In the genomic region with DNA sequence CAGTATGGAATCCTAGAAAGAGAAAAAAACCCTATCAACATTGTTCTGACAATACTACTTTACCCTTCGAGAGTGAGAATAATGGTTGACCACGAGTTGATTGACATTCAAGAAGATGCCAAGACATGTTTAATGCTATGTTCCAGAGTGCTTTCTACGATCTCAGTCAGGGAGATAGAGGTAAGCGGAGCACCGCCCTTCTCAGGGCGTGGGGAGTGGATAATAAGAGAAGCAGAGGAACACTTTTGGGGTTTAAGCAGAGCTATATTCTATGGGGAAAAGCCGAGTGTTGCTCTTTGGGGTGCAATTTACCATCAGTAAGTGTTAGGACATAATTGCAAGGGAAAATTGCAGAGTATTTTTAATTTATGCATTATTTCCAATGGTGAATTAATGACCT, we compare ENCODE assay signal across 34 mouse cellular contexts. TPM values are rescaled to one million over a fixed set of nuclear protein-coding genes. Genes with fewer than 3 reads are reported as not detected.
DNase-seq lines count a peak whose midpoint lies in the region; ATAC-seq lines count a peak whose summit lies in the region.
"Had no signal": no experiment of that assay in that cellular context is flagged by ENCODE, and none has a peak within 500 bp of the region (broad histone marks: within the 10 kb centered on the region; RNA-seq: fewer than 3 reads in every experiment).

No protein-coding gene starts in this region.

- H3K9ac ChIP-seq in liver, embryonic 15.5 days, result peak overlapping the region; percentile 49
- no peak overlapping the region for H3K9ac ChIP-seq in kidney, embryonic 14.5 days (ENCODE audit: low read depth, low read length)
- H3K9ac ChIP-seq: forebrain, embryonic 12.5 days; intestine, embryonic 15.5 days; limb, embryonic 15.5 days; midbrain, embryonic 13.5 days; stomach, embryonic 15.5 days had no signal

- peak; percentile 66 for ATAC-seq in erythroid progenitor cell, adult 5-6 weeks (replicated peaks; ENCODE audit: low FRiP score, poor library complexity, severe bottlenecking)
- peak; percentile 51 for ATAC-seq in liver, embryonic 15.5 days (ENCODE audit: insufficient read depth)
- no peak for ATAC-seq in kidney, embryonic 14.5 days (ENCODE audit: low FRiP score, low TSS enrichment)
- ATAC-seq: activated CD4-positive, CD25-positive, alpha-beta regulatory T cell, adult 4 months; hindbrain, embryonic 16.5 days; lung, postnatal 0 days; midbrain, embryonic 13.5 days had no signal

- H3K4me1 ChIP-seq in liver, embryonic 15.5 days (replicated peaks), result peaks cover 76% of the 10 kb centered on the region
- no peaks in the 10 kb centered on the region for H3K4me1 ChIP-seq in kidney, embryonic 14.5 days (ENCODE audit: control insufficient read depth, insufficient read depth, low read length)
- H3K4me1 ChIP-seq: intestine, embryonic 15.5 days; midbrain, embryonic 13.5 days; stomach, embryonic 15.5 days had no signal

- H3K9me3 ChIP-seq in liver, embryonic 15.5 days (replicated peaks), result no peaks in the 10 kb centered on the region
- H3K9me3 ChIP-seq in kidney, embryonic 14.5 days (ENCODE audit: control insufficient read depth, low read length), result no peaks in the 10 kb centered on the region
- H3K9me3 ChIP-seq: embryonic facial prominence, embryonic 10.5 days; forebrain, embryonic 12.5 days; hindbrain, embryonic 10.5 days; intestine, embryonic 15.5 days; limb, embryonic 15.5 days; midbrain, embryonic 13.5 days; stomach, embryonic 15.5 days had no signal

- no peaks in the 10 kb centered on the region for H3K36me3 ChIP-seq in liver, embryonic 15.5 days (replicated peaks)
- no peaks in the 10 kb centered on the region for H3K36me3 ChIP-seq in kidney, embryonic 14.5 days (ENCODE audit: control insufficient read depth, insufficient read depth, low read length)
- H3K36me3 ChIP-seq: embryonic facial prominence, embryonic 10.5 days; forebrain, embryonic 12.5 days; hindbrain, embryonic 10.5 days; intestine, embryonic 15.5 days; limb, embryonic 15.5 days; midbrain, embryonic 13.5 days; stomach, embryonic 15.5 days had no signal

- peak; percentile 13 to 60 for DNase-seq in spleen, postnatal 36 days (ENCODE audit: low spot score in 2 of 2)
- DNase-seq in spleen, adult 18-20 months, result no peak
- no peak for DNase-seq in ovary, postnatal 14 days (ENCODE audit: low spot score)
- DNase-seq in testis, postnatal 10 days (ENCODE audit: low spot score), result no peak
- DNase-seq in thymus, postnatal 25 days, result no peak
- DNase-seq: adrenal gland, postnatal 10 days; cerebellum, adult 9-11 months; gastrocnemius, postnatal 36 days; kidney, adult 9 months; kidney, postnatal 4 days; layer of hippocampus, adult 9-11 months; left cerebral cortex, postnatal 4 days; right cerebral cortex, postnatal 14 days; thymus, adult 18-20 months; thymus, postnatal 4 days had no signal

- no peaks in the 10 kb centered on the region for H3K27me3 ChIP-seq in liver, embryonic 15.5 days
- no peaks in the 10 kb centered on the region for H3K27me3 ChIP-seq in kidney, embryonic 14.5 days (ENCODE audit: control insufficient read depth, insufficient read depth, low read length)
- H3K27me3 ChIP-seq: intestine, embryonic 15.5 days; limb, embryonic 15.5 days; midbrain, embryonic 13.5 days; stomach, embryonic 15.5 days had no signal

- H3K27ac ChIP-seq in liver, embryonic 15.5 days (replicated peaks), result peak overlapping the region; percentile 89
- no peak overlapping the region for H3K27ac ChIP-seq in kidney, embryonic 14.5 days (ENCODE audit: low read depth, low read length)
- H3K27ac ChIP-seq: embryonic facial prominence, embryonic 10.5 days; forebrain, embryonic 12.5 days; hindbrain, embryonic 10.5 days; intestine, embryonic 15.5 days; limb, embryonic 15.5 days; macrophage; midbrain, embryonic 13.5 days; stomach, embryonic 15.5 days had no signal

- H3K4me3 ChIP-seq in liver, embryonic 15.5 days (replicated peaks), result peak overlapping the region; percentile 49
- H3K4me3 ChIP-seq in kidney, embryonic 14.5 days (ENCODE audit: low read length), result no peak overlapping the region
- H3K4me3 ChIP-seq: embryonic facial prominence, embryonic 10.5 days; forebrain, embryonic 12.5 days; hindbrain, embryonic 10.5 days; intestine, embryonic 15.5 days; limb, embryonic 15.5 days; midbrain, embryonic 13.5 days; stomach, embryonic 15.5 days had no signal

- WGBS in liver, embryonic 15.5 days (ENCODE audit: insufficient replicate concordance), result 18% methylated on average over 7 of the region's 7 CpGs
- WGBS in kidney, embryonic 14.5 days, result 91% methylated on average over 7 of the region's 7 CpGs

- peak overlapping the region; percentile 76 for H3K4me2 ChIP-seq in liver, embryonic 15.5 days
- H3K4me2 ChIP-seq in kidney, embryonic 14.5 days (replicated peaks; ENCODE audit: low read depth, low read length), result no peak overlapping the region
- H3K4me2 ChIP-seq: forebrain, embryonic 12.5 days; intestine, embryonic 15.5 days; limb, embryonic 15.5 days; midbrain, embryonic 13.5 days; stomach, embryonic 15.5 days had no signal

RNA-seq across cellular contexts. Expression of a gene that starts 6.8 kb away (rescaled TPM):
- total RNA-seq in erythroid progenitor cell, adult 5-6 weeks (2015; ENCODE audit: low replicate concordance), result 0.72 TPM in 1 of 2 replicates, not detected in the other
- not detected in 2 replicates for total RNA-seq in erythroid progenitor cell, adult 5-6 weeks (2017; ENCODE audit: low replicate concordance)
- 2.6 and 3.0 TPM in 2 replicates for polyA plus RNA-seq in liver, embryonic 15.5 days (2015; fragmentation: Nextera tagmentation; extraction: Ambion mirVana)
- polyA plus RNA-seq in kidney, embryonic 14.5 days (2014; fragmentation: Nextera tagmentation; extraction: Ambion mirVana), result not detected in 2 replicates
- total RNA-seq: adrenal gland, postnatal 10 days; ES-E14; gastrocnemius, postnatal 36 days; heart, adult 8-10 months; left cerebral cortex, adult 8-10 months; left cerebral cortex, postnatal 4 days; monocyte, adult 5-6 weeks had no signal
- polyA plus RNA-seq: cortical plate, adult 2 months; forebrain, embryonic 12.5 days; intestine, embryonic 15.5 days; lung, postnatal 0 days; macrophage; midbrain, embryonic 13.5 days had no signal

RNA-seq across cellular contexts. Expression of a gene that starts 55.2 kb away (rescaled TPM):
- 0.72 TPM in 1 of 2 replicates, not detected in the other for total RNA-seq in erythroid progenitor cell, adult 5-6 weeks (2015; ENCODE audit: low replicate concordance)
- total RNA-seq in erythroid progenitor cell, adult 5-6 weeks (2017; ENCODE audit: low replicate concordance), result not detected in 2 replicates
- polyA plus RNA-seq in liver, embryonic 15.5 days (2015; fragmentation: Nextera tagmentation; extraction: Ambion mirVana), result 0.03 TPM in 1 of 2 replicates, not detected in the other
- 0.17 and 0.35 TPM in 2 replicates for polyA plus RNA-seq in kidney, embryonic 14.5 days (2014; fragmentation: Nextera tagmentation; extraction: Ambion mirVana)
- total RNA-seq: gastrocnemius, postnatal 36 days; monocyte, adult 5-6 weeks had no signal
- polyA plus RNA-seq: macrophage had no signal

Comparison
In these comparisons a context has a peak if more than half of its experiments do, and no peak if none do; other contexts are left out.
1. DNase-seq: peak in spleen, postnatal 36 days (2 of 2); none in spleen, adult 18-20 months (0 of 2), ovary, postnatal 14 days (single experiment), testis, postnatal 10 days (single experiment) and thymus, postnatal 25 days (single experiment).